Mouse (Mus musculus): Measurements from ENCODE around the gene Gm10309. TPM values are rescaled to one million over a fixed set of nuclear protein-coding genes. Genes with fewer than 3 reads are reported as not detected.

Gene Gm10309
- polyA plus RNA-seq, 1 experiment: 0.04 TPM

- no peak for DNase-seq (ENCODE audit: extremely low spot score in 1 of 2, low spot score in 1 of 2)
These were observed 10.1 kb upstream of the Gm10309 start for GRCm38 (mm10) chr17:86514974-86515620.

- no peak for DNase-seq (ENCODE audit: extremely low spot score in 1 of 2, low spot score in 1 of 2)
These were observed 4.8 kb upstream of the Gm10309 start for GRCm38 (mm10) chr17:86509871-86510270.

GRCm38 (mm10) chr17:86508212-86508490 lies 3.1 kb upstream of the Gm10309 start:
- no peak for DNase-seq (ENCODE audit: extremely low spot score in 1 of 2, low spot score in 1 of 2)

GRCm38 (mm10) chr17:86507342-86508211 lies 2.5 kb upstream of the Gm10309 start:
- no peak for DNase-seq (ENCODE audit: extremely low spot score in 1 of 2, low spot score in 1 of 2)

GRCm38 (mm10) chr17:86506881-86507280 lies 1.8 kb upstream of the Gm10309 start:
- DNase-seq (ENCODE audit: extremely low spot score in 1 of 2, low spot score in 1 of 2): no peak

GRCm38 (mm10) chr17:86503208-86503897 lies 1.7 kb downstream of the Gm10309 start:
- no peak for DNase-seq (ENCODE audit: extremely low spot score in 1 of 2, low spot score in 1 of 2)

GRCm38 (mm10) chr17:86501393-86501792 lies 3.6 kb downstream of the Gm10309 start:
- no peak for DNase-seq (ENCODE audit: extremely low spot score in 1 of 2, low spot score in 1 of 2)

- no peak for DNase-seq (ENCODE audit: extremely low spot score in 1 of 2, low spot score in 1 of 2)
These were observed 5.5 kb downstream of the Gm10309 start for GRCm38 (mm10) chr17:86499359-86500045.

- DNase-seq (ENCODE audit: extremely low spot score in 1 of 2, low spot score in 1 of 2): no peak
These were observed 7.7 kb downstream of the Gm10309 start for GRCm38 (mm10) chr17:86497302-86497701.

GRCm38 (mm10) chr17:86496123-86496771 lies 8.8 kb downstream of the Gm10309 start:
- DNase-seq (ENCODE audit: extremely low spot score in 1 of 2, low spot score in 1 of 2): peak in 1 of 2 experiments; percentile 71

- no peak for DNase-seq (ENCODE audit: extremely low spot score in 1 of 2, low spot score in 1 of 2)
These were observed 10.1 kb downstream of the Gm10309 start for GRCm38 (mm10) chr17:86494895-86495294.

GRCm38 (mm10) chr17:86494494-86494893 lies 10.5 kb downstream of the Gm10309 start:
- no peak for DNase-seq (ENCODE audit: extremely low spot score in 1 of 2, low spot score in 1 of 2)

- DNase-seq (ENCODE audit: extremely low spot score in 1 of 2, low spot score in 1 of 2): no peak
These were observed 11.1 kb downstream of the Gm10309 start for GRCm38 (mm10) chr17:86493891-86494420.

- DNase-seq (ENCODE audit: extremely low spot score in 1 of 2, low spot score in 1 of 2): no peak
These were observed 12.7 kb downstream of the Gm10309 start for GRCm38 (mm10) chr17:86492376-86492775.

- DNase-seq (ENCODE audit: extremely low spot score in 1 of 2, low spot score in 1 of 2): no peak
These were observed 15.2 kb downstream of the Gm10309 start for GRCm38 (mm10) chr17:86489827-86490226.

GRCm38 (mm10) chr17:86487450-86487849 lies 17.6 kb downstream of the Gm10309 start:
- DNase-seq (ENCODE audit: extremely low spot score in 1 of 2, low spot score in 1 of 2): no peak

- no peak for DNase-seq (ENCODE audit: extremely low spot score in 1 of 2, low spot score in 1 of 2)
These were observed 18.4 kb downstream of the Gm10309 start for GRCm38 (mm10) chr17:86486657-86487056.

GRCm38 (mm10) chr17:86484087-86484737 lies 20.8 kb downstream of the Gm10309 start:
- peak; percentile 45 to 90 for DNase-seq (ENCODE audit: extremely low spot score in 1 of 2, low spot score in 1 of 2)

- peak in 1 of 2 experiments; percentile 43 for DNase-seq (ENCODE audit: extremely low spot score in 1 of 2, low spot score in 1 of 2)
These were observed 22.4 kb downstream of the Gm10309 start for GRCm38 (mm10) chr17:86482675-86483074.

GRCm38 (mm10) chr17:86479406-86479805 lies 25.6 kb downstream of the Gm10309 start:
- DNase-seq (ENCODE audit: extremely low spot score in 1 of 2, low spot score in 1 of 2): no peak

Data from frontal cortex, adult 2 months (tissue).